Mouse (Mus musculus) megakaryocyte progenitor cell, adult 5-6 weeks (primary cell): ENCODE measurements around the gene Tuba8. TPM values are rescaled to one million over a fixed set of nuclear protein-coding genes. Genes with fewer than 3 reads are reported as not detected.

Source experiments
- total RNA-seq, 2 experiments: library from RNA; stranded (forward) in 1 of 2; stranded (reverse) in 1 of 2; fragments of 157-497, 149-512 nt in 1 of 2; fragments of 200-1000 nt in 1 of 2; gene quantifications; 2 replicates each; pipeline versions ENCODE4 v1.2.3 to v1.2.4; 2015 to 2017

Tuba8 gene
- total RNA-seq, 2 experiments from 2014 or later, result 27.2 to 30.4 TPM

Other genes starting within 250 kb of the Tuba8 start
- 11.3 and 16.1 TPM in 2 replicates for gene Mical3, start 79.7 kb upstream of the Tuba8 start, total RNA-seq (2015)
- 7.4 and 8.3 TPM in 2 replicates for gene Mical3, start 79.7 kb upstream of the Tuba8 start, total RNA-seq (2017)
- 5.3 and 8.0 TPM in 2 replicates for gene Pex26, start 27.0 kb upstream of the Tuba8 start, total RNA-seq (2015)
- gene Pex26, start 27.0 kb upstream of the Tuba8 start, total RNA-seq (2017), result 6.7 and 7.9 TPM in 2 replicates
- 2.2 and 2.6 TPM in 2 replicates for gene Usp18, start 35.2 kb downstream of the Tuba8 start, total RNA-seq (2015)
- gene Usp18, start 35.2 kb downstream of the Tuba8 start, total RNA-seq (2017), result 1.8 and 2.5 TPM in 2 replicates
- 3.9 and 4.3 TPM in 2 replicates for gene Slc6a13, start 89.5 kb downstream of the Tuba8 start, total RNA-seq (2015)
- 3.4 and 3.5 TPM in 2 replicates for gene Slc6a13, start 89.5 kb downstream of the Tuba8 start, total RNA-seq (2017)
- gene Slc6a12, start 132.4 kb downstream of the Tuba8 start, total RNA-seq (2015), result 0.37 and 1.0 TPM in 2 replicates
- 0.54 and 3.6 TPM in 2 replicates for gene Slc6a12, start 132.4 kb downstream of the Tuba8 start, total RNA-seq (2017)